Mouse (Mus musculus) forebrain, embryonic 13.5 days (tissue): ENCODE data around the gene Wdr60. TPM values are rescaled to one million over a fixed set of nuclear protein-coding genes. Genes with fewer than 3 reads are reported as not detected.

Experiments
- ATAC-seq: fragments of 200-750 bp; cut with Nextera tagmentation; 2 replicates; pipeline ENCODE4 v1.8.0; 2017
- H3K27ac ChIP-seq: fragments of 300-500 bp; sonication (generic); 2 replicates; pipeline ENCODE4 v1.5.1; 2015; ENCODE audit warnings: inconsistent platforms, mild to moderate bottlenecking, moderate library complexity
- H3K27me3 ChIP-seq: fragments of 300-500 bp; sonication (generic); 2 replicates; pipeline ENCODE4 v1.6.1; 2015; ENCODE audit warnings: mild to moderate bottlenecking, inconsistent platforms
- H3K36me3 ChIP-seq: fragments of 300-500 bp; sonication (generic); 2 replicates; pipeline ENCODE4 v1.6.1; 2015; ENCODE audit warnings: mild to moderate bottlenecking, inconsistent platforms; ENCODE audit not compliant: poor library complexity, severe bottlenecking
- H3K4me1 ChIP-seq: fragments of 300-500 bp; sonication (generic); 2 replicates; pipeline ENCODE4 v1.6.1; 2015; ENCODE audit warnings: inconsistent platforms
- H3K4me2 ChIP-seq: fragments of 300-500 bp; sonication (generic); 2 replicates; pipeline ENCODE4 v1.6.1; 2015; ENCODE audit warnings: inconsistent platforms, mild to moderate bottlenecking, moderate library complexity
- H3K4me3 ChIP-seq: fragments of 300-500 bp; sonication (generic); 2 replicates; pipeline ENCODE4 v1.5.1; 2015; ENCODE audit warnings: mild to moderate bottlenecking, inconsistent platforms
- H3K9ac ChIP-seq: fragments of 300-500 bp; sonication (generic); 2 replicates; pipeline ENCODE4 v1.6.1; 2015; ENCODE audit warnings: mild to moderate bottlenecking, inconsistent platforms
- H3K9me3 ChIP-seq: fragments of 300-500 bp; sonication (generic); replicated peaks from 2 replicates; pipeline ENCODE4 v1.6.1; 2016; ENCODE audit warnings: inconsistent platforms
- WGBS: fragments of 180-500 bp; shearing (Covaris S2); methylation state at CpG from one replicate; pipeline ENCODE4 v1.1.7; 2015; 5-methylcytosine and 5-hydroxymethylcytosine counted together
- polyA plus RNA-seq: library from polyadenylated mRNA; unstranded; fragments of >200 nt; fragmentation: Nextera tagmentation; extraction: Ambion mirVana; gene quantifications from 2 replicates; pipeline ENCODE4 v1.2.1, GENCODE M21; 2015

The Wdr60 gene
- polyA plus RNA-seq = 19.9 and 20.5 TPM in 2 replicates

DNA sequence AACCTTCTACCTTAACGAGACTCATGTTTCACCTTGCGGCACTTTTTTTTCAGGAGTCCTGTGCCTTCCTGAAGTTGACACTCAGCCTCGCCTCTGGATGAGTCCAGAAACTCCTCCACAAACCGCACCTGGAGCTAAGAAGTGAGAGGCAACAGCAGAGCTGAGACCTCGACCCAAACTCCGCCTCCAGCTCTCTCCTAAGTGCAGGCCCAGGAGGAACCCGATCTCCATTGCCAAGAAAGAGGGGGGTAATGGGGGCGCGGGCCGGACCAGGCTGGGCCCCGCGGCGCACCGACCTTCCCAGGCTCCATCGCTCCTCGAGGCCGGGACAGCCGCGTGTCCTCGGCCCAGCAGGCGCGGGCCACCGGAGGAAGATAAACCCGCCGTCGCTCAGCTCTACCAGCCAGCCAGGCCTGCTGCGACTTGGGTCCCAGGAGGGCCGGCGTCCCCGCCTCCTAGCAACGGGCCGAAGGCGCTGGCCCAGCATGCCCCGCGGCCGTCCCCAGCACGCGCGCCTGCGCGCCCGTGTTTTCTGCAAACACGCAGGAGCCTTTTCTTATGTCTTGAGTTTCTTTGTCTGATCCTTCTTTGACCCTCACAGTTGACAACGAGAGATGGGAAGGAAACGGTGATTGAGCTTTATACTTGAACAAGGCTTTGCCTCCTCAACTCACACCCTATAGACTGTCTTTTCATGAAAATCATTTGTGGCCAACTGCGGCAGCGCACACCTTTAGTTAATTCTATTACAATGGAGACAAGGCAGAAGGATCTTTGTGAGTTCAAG, at the start of gene Wdr60:
TSS of gene Wdr60 (minus strand) at position 468 of the 787 bp plus-strand sequence.
- peaks cover 3% of the 10 kb centered on the region; the same call in 1 of the 2 replicates for H3K4me1 ChIP-seq
- H3K36me3 ChIP-seq = no peaks in the 10 kb centered on the region
- H3K9ac ChIP-seq = peak within 1 kb of the TSS; percentile 78
- H3K4me2 ChIP-seq = peak within 1 kb of the TSS; percentile 72
- H3K27ac ChIP-seq = peak within 1 kb of the TSS; percentile 65
- no peaks in the 10 kb centered on the region for H3K9me3 ChIP-seq
- peak; percentile 99 for ATAC-seq
- no peaks in the 10 kb centered on the region for H3K27me3 ChIP-seq
- 2% methylated on average over 47 of the region's 47 CpGs for WGBS
- peak within 1 kb of the TSS; percentile 61 for H3K4me3 ChIP-seq

DNA sequence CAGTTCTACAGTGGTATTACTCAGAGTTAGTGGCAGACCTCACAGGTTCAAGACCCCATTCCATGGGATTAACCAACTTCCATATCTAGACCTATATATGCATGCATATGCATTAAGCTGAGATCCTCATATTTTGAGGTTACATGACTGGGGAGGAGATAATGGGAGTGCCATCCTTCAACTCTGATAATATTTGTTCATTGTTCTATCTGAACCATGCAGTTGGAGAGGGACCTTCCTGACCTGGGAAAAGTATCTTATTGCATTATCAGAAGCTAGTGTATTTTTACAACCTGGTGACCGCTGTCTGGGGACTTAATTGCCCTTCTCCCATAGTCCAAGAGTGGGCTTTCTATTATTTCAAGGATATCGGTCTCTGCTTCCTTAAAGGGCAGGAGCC, 45.8 kb upstream of the Wdr60 start:
- Histone ChIP-seq H3K36me3 (no peaks in the 10 kb centered on the region), H3K27ac (no peak overlapping the region), H3K4me3 (no peak overlapping the region), H3K9me3 (no peaks in the 10 kb centered on the region), H3K4me2 (no peak overlapping the region), H3K9ac (no peak overlapping the region), H3K4me1 (no peaks in the 10 kb centered on the region), H3K27me3 (no peaks in the 10 kb centered on the region)
- ATAC-seq = no peak
- 85% methylated on average over 2 of the region's 2 CpGs for WGBS

DNA sequence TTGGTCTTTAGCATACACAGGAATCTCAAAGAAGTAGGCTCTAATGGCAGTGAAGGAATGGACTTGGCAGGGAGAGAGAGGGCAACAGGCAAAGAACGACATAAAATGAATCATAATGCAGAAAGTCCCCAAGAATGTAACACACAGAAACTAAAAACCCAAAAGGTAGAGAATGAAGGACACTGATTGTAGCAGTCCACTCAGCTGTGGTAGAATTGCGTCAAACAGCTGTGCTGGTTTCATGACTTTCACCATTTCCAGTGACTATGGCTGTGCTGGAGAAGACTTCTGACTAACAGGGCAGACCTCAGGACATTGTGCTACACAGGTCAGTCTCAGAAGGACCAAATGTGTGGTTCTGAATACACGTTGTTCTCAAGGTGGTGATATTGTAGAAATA, 45.0 kb upstream of the Wdr60 start:
- no peaks in the 10 kb centered on the region for H3K9me3 ChIP-seq
- H3K4me1 ChIP-seq = no peaks in the 10 kb centered on the region
- H3K4me3 ChIP-seq = no peak overlapping the region
- no peak overlapping the region for H3K27ac ChIP-seq
- no peak for ATAC-seq
- no peak overlapping the region for H3K9ac ChIP-seq
- no peaks in the 10 kb centered on the region for H3K27me3 ChIP-seq
- H3K4me2 ChIP-seq = no peak overlapping the region
- H3K36me3 ChIP-seq = no peaks in the 10 kb centered on the region
- WGBS = 94% methylated on average over 3 of the region's 3 CpGs

DNA sequence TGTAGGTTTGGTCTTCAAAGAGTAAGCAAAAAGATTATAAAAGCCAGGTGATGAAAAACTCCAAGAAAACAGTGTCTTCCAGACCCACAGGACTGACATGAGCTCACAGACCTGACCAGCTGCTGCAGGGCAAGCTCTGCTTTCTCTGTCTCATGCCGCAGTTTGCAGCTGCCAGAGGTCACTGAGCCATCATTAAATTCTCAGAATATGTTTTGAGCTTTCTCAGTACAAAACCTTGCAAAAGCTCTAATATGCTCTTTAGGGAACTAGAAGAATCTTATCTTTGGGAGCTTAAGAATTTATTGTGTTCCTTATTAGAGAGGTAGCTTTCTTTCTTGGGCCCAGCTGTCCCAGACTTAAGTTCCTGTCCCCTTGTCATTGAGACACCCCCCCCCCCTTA, 43.2 kb upstream of the Wdr60 start:
- H3K9ac ChIP-seq = no peak overlapping the region
- no peak for ATAC-seq
- H3K4me1 ChIP-seq = no peaks in the 10 kb centered on the region
- no peaks in the 10 kb centered on the region for H3K36me3 ChIP-seq
- H3K27ac ChIP-seq = no peak overlapping the region
- H3K9me3 ChIP-seq = no peaks in the 10 kb centered on the region
- H3K27me3 ChIP-seq = no peaks in the 10 kb centered on the region
- 80% methylated on average over 1 of the region's 1 CpGs for WGBS
- H3K4me2 ChIP-seq = no peak overlapping the region
- H3K4me3 ChIP-seq = no peak overlapping the region

DNA sequence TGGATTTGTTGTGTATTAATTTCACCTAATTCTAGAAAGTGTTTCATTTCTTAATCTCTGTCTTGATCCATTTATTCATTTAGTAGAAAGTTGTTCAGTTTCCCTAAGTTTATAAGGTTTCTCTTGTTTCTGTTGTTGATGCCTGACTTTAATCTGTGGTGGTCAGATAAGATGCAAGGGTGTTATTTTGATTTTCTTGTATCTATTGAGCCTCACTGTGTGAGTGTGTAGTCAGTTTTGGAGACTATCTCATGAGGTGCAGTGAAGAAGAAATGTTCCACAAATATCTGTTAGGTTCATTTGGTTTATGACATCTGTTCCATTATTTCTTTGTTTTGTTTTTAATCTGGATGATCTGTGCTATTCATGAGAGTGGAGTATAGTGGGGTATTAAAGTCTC, 39.4 kb upstream of the Wdr60 start:
- ATAC-seq = no peak
- Histone ChIP-seq H3K4me2 (no peak overlapping the region), H3K4me1 (no peaks in the 10 kb centered on the region), H3K27me3 (no peaks in the 10 kb centered on the region), H3K27ac (no peak overlapping the region), H3K4me3 (no peak overlapping the region), H3K36me3 (no peaks in the 10 kb centered on the region), H3K9me3 (no peaks in the 10 kb centered on the region), H3K9ac (no peak overlapping the region)

DNA sequence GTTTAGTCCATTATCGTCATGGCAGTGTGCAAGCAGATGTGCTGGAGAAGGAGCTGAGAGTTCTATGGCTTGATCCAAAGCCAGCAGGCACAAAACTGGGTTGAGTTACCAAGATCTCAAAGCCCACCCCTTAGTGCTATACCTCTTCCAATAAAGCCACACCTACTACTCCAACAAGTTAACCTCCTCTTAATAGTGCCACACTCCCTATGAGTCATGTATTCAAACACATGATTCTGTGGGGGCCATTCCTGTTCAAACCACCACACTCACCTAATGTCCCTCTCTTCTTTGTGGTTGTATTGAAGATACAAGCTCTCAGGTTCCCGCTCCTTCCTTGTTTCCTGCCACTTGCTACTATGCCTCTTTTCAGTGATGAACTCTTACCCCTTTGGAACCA, 37.1 kb upstream of the Wdr60 start:
- H3K27me3 ChIP-seq = no peaks in the 10 kb centered on the region
- no peaks in the 10 kb centered on the region for H3K4me1 ChIP-seq
- ATAC-seq = no peak
- no peak overlapping the region for H3K4me3 ChIP-seq
- 94% methylated on average over 2 of the region's 2 CpGs for WGBS
- no peaks in the 10 kb centered on the region for H3K9me3 ChIP-seq
- no peak overlapping the region for H3K27ac ChIP-seq
- no peaks in the 10 kb centered on the region for H3K36me3 ChIP-seq
- H3K4me2 ChIP-seq = no peak overlapping the region
- H3K9ac ChIP-seq = no peak overlapping the region

DNA sequence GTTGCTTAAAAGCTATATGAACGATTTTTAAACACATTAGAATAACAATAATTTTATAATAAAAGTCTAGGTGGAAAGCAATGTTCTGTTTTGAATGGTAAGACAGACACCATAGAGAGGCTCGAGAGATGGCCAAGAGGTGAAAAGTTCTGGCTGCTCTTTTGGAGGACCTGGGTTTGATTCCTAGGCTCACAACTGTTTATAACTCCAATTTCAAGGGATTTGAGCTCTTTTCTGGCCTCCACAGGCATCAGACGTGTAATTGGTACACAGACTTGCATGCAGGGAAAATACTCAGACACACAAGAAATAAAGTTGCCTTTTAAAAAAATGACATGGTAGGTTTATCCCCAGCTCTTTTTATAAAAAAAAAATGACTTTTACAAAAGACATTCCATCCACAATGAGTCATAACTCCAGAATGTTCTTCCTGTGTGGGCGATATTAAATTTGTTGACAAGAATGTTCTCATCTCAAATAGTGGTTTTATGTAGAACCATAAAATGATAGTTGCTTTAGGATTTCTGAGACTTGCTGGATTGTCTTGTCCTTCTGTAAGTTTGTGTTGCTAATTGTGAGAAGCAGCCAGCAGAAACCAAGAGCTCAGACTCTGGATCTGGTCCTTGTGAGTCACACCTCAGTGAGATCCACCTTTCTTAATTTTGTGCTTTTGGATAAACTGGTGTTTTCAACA, 30.9 kb upstream of the Wdr60 start:
- 84% methylated on average over 4 of the region's 4 CpGs for WGBS
- no peak for ATAC-seq

DNA sequence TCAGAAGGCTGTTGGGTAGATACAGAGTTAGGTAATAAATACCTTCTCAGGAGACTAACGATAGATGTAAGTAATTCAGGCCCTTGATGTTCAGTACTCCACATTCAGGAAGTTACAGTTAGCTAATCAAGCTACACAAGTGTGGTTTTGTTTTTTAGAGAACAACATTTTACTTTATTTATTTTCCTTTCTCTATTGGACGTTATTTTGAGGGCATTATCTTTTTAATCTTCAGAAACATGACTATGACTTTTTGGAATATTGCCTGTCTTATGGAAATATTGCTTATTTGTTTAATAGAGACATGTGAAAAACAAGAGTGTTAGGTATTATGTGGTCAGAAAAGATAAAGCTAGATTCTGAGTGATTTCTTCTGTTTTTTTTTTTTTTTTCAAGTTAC, 30.4 kb upstream of the Wdr60 start:
- no peak overlapping the region for H3K4me3 ChIP-seq
- WGBS = 86% methylated on average over 2 of the region's 2 CpGs
- no peaks in the 10 kb centered on the region for H3K27me3 ChIP-seq
- no peak for ATAC-seq
- no peaks in the 10 kb centered on the region for H3K36me3 ChIP-seq
- no peaks in the 10 kb centered on the region for H3K9me3 ChIP-seq
- no peak overlapping the region for H3K4me2 ChIP-seq
- no peak overlapping the region for H3K9ac ChIP-seq
- H3K4me1 ChIP-seq = no peaks in the 10 kb centered on the region
- no peak overlapping the region for H3K27ac ChIP-seq

More for the DNA sequence above, 30.9 kb upstream of the Wdr60 start:
- H3K9me3 ChIP-seq = no peaks in the 10 kb centered on the region
- H3K4me3 ChIP-seq = no peak overlapping the region
- H3K27ac ChIP-seq = no peak overlapping the region
- no peaks in the 10 kb centered on the region for H3K36me3 ChIP-seq
- no peaks in the 10 kb centered on the region for H3K27me3 ChIP-seq
- no peak overlapping the region for H3K4me2 ChIP-seq
- H3K9ac ChIP-seq = no peak overlapping the region
- H3K4me1 ChIP-seq = no peaks in the 10 kb centered on the region

DNA sequence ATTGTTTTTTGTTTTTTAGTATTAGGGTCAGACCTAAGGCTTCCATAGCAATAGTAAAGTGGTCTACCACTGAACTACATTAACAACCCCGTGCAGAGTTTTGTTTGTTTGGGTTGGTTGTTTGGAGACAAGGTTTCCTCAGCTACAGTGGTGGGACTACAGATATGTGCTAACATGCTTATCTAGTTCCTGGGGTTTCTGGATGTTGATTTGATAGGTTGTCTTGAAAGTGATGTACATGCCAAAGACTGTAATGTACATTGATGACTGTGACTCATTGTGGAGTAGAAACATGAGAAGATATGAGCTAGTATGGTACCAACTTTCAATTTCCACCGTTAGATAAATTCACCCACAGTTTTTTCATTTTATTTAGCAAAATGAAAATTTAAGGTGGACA, 20.7 kb upstream of the Wdr60 start:
- Histone ChIP-seq H3K4me3 (no peak overlapping the region), H3K27ac (no peak overlapping the region), H3K4me1 (peaks cover 16% of the 10 kb centered on the region), H3K27me3 (no peaks in the 10 kb centered on the region), H3K9me3 (no peaks in the 10 kb centered on the region), H3K4me2 (no peak overlapping the region), H3K36me3 (no peaks in the 10 kb centered on the region), H3K9ac (no peak overlapping the region)
- ATAC-seq = no peak
- WGBS = 91% methylated on average over 2 of the region's 2 CpGs

DNA sequence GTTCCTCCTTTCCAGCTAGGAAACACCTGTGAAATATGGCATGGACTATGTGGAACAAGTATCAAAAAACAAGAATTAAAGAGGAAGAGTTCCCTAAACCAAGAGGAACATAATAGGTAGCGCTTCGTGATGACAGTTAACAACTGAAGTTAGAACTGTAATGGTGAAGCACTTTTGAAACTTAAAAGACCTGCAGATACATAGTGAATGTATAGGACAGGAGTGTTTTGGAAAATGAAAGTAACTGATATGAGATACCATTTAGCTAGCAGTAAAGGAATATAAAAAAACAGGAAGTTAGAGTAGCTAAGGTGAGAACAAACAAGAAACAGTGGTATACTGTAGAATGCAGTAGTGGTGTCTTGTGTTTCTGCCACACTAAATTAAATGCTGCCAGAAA, 20.0 kb upstream of the Wdr60 start:
- Histone ChIP-seq H3K27ac (no peak overlapping the region), H3K9me3 (no peaks in the 10 kb centered on the region), H3K36me3 (no peaks in the 10 kb centered on the region), H3K4me3 (no peak overlapping the region), H3K4me1 (peaks cover 16% of the 10 kb centered on the region), H3K4me2 (0 out of 2 replicates have a peak overlapping the region, but pooled peaks have one; percentile 14), H3K27me3 (no peaks in the 10 kb centered on the region), H3K9ac (no peak overlapping the region)
- 98% methylated on average over 2 of the region's 2 CpGs for WGBS
- ATAC-seq = no peak

DNA sequence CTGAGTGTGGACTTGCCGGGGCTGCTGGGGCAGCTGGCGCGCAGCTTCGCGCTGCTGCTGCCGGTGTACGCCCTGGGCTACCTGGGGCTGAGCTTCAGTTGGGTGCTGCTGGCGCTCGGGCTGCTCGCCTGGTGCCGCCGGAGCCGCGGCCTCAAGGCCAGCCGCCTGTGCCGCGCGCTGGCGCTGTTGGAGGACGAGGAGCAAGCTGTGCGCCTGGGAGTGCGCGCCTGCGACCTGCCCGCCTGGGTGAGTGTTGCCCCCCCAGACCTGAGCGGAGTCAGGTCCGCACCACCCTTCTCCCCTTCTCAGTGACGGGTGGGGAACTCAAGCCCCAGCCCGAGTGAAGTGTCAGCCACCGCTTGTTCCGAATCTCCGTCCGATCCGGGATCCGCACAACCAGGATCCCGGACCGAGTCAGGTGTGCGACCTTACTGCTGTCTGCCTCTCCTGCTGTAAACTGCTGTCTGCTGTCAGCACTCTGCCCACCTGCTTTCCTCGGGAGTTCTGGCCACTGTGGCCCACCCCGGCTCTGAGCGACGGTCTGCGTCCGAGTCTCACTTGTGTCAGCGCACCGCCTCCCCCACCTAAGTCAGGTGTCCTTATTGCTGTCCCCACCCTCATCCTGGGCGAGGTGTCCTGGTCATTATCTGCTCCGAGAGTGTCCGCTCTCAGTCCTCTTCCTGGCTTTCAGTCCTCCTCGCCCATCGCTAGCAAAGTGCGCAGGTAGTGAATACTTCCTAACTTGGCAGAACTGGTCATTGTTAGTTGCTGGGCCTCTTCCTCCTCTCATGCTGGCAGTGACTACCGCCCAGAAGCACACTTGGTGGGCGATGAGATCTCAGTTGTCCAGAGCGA, 18.8 kb upstream of the Wdr60 start:
- Histone ChIP-seq H3K27me3 (no peaks in the 10 kb centered on the region), H3K36me3 (no peaks in the 10 kb centered on the region), H3K4me2 (peak overlapping the region; percentile 99), H3K9ac (peak overlapping the region; percentile 89), H3K4me1 (peaks cover 16% of the 10 kb centered on the region), H3K27ac (peak overlapping the region; percentile 97), H3K9me3 (no peaks in the 10 kb centered on the region), H3K4me3 (peak overlapping the region; percentile 79)
- ATAC-seq = peak; percentile 2; the same call in 1 of the 2 replicates
- WGBS = under 1% methylated on average over 55 of the region's 55 CpGs
